Mouse (Mus musculus) forebrain, embryonic 15.5 days (tissue): Measurements from ENCODE around the gene Urah. TPM values are rescaled to one million over a fixed set of nuclear protein-coding genes. Genes with fewer than 3 reads are reported as not detected.

Experiments used
- ATAC-seq: fragments of 200-750 bp; cut with Nextera tagmentation; replicated peaks from 2 replicates; pipeline ENCODE4 v1.8.0; 2017; ENCODE audit warnings: mild to moderate bottlenecking, moderate TSS enrichment, moderate library complexity
- H3K27ac ChIP-seq: fragments of 300-500 bp; sonication (generic); replicated peaks from 2 replicates; pipeline ENCODE4 v1.5.1; 2015; ENCODE audit warnings: mild to moderate bottlenecking, inconsistent platforms
- H3K27me3 ChIP-seq: fragments of 300-500 bp; sonication (generic); 2 replicates; pipeline ENCODE4 v1.6.1; 2015; ENCODE audit warnings: inconsistent platforms
- H3K36me3 ChIP-seq: fragments of 300-500 bp; sonication (generic); 2 replicates; pipeline ENCODE4 v1.6.1; 2015; ENCODE audit warnings: mild to moderate bottlenecking, inconsistent platforms
- H3K4me1 ChIP-seq: fragments of 300-500 bp; sonication (generic); 2 replicates; pipeline ENCODE4 v1.6.1; 2015; ENCODE audit warnings: inconsistent platforms
- H3K4me2 ChIP-seq: fragments of 300-500 bp; sonication (generic); replicated peaks from 2 replicates; pipeline ENCODE4 v1.6.1; 2015; ENCODE audit warnings: mild to moderate bottlenecking, inconsistent platforms
- H3K4me3 ChIP-seq: fragments of 300-500 bp; sonication (generic); 2 replicates; pipeline ENCODE4 v1.5.1; 2015; ENCODE audit warnings: mild to moderate bottlenecking, inconsistent platforms
- H3K9ac ChIP-seq: fragments of 300-500 bp; sonication (generic); replicated peaks from 2 replicates; pipeline ENCODE4 v1.6.1; 2015; ENCODE audit warnings: mild to moderate bottlenecking, inconsistent platforms
- H3K9me3 ChIP-seq: fragments of 300-500 bp; sonication (generic); 2 replicates; pipeline ENCODE4 v1.6.1; 2016; ENCODE audit warnings: inconsistent platforms
- WGBS: fragments of 180-500 bp; shearing (Covaris S2); methylation state at CpG from one replicate; pipeline ENCODE4 v1.1.7; 2015; ENCODE audit warnings: mixed read lengths; 5-methylcytosine and 5-hydroxymethylcytosine counted together
- polyA plus RNA-seq: library from polyadenylated mRNA; unstranded; fragments of >200 nt; fragmentation: Nextera tagmentation; extraction: Ambion mirVana; gene quantifications from 2 replicates; pipeline ENCODE4 v1.2.1, GENCODE M21; 2015

The Urah gene
- not detected in 2 replicates for polyA plus RNA-seq

DNA sequence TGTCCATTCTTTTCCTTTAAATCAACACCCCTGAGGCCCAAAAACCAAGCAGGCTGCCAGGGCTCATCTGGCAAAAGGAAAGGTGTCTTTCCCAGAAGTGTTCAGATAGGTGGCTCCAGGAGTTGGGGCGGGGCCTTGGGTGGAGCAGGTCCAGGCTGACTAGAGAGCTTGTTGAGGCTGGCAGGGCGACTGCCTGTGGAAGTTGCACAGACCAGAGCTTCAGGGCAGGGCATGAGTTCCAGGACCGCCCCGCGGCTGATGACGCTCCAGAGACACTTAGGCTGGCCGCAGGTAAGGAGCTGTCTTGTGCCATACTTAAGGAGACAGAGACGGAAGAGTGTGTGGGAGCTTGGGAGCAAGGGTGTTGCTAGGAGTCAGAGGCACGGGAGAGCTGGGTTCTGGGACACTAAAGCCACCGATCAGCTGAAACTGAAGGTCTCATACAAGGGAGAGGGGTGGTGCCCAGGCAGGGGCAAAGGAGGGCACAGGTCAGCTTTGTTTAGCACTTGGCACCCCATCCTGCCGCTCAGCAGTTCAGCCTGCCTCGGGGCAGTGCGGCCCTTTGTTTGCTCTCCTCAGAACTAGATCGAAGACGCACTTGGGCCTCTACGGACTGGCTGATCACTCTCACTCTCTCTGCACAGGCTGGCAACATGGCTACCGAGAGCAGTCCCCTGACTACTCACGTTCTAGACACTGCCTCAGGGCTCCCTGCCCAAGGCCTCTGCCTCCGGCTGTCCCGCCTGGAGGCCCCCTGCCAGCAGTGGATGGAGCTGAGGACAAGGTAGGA is at the start of gene Urah:
Gene Urah, plus strand, starts transcription at position 51 of the 790 bp plus-strand sequence.
- peaks cover 7% of the 10 kb centered on the region; the same call in 1 of the 2 replicates for H3K4me1 ChIP-seq
- no peaks in the 10 kb centered on the region for H3K36me3 ChIP-seq
- no peak within 1 kb of the TSS for H3K9ac ChIP-seq
- ATAC-seq: no peak
- H3K27ac ChIP-seq: no peak within 1 kb of the TSS
- no peaks in the 10 kb centered on the region for H3K27me3 ChIP-seq
- H3K9me3 ChIP-seq: no peaks in the 10 kb centered on the region
- 46% methylated on average over 20 of the region's 20 CpGs for WGBS
- H3K4me2 ChIP-seq: no peak within 1 kb of the TSS
- no peak within 1 kb of the TSS for H3K4me3 ChIP-seq

DNA sequence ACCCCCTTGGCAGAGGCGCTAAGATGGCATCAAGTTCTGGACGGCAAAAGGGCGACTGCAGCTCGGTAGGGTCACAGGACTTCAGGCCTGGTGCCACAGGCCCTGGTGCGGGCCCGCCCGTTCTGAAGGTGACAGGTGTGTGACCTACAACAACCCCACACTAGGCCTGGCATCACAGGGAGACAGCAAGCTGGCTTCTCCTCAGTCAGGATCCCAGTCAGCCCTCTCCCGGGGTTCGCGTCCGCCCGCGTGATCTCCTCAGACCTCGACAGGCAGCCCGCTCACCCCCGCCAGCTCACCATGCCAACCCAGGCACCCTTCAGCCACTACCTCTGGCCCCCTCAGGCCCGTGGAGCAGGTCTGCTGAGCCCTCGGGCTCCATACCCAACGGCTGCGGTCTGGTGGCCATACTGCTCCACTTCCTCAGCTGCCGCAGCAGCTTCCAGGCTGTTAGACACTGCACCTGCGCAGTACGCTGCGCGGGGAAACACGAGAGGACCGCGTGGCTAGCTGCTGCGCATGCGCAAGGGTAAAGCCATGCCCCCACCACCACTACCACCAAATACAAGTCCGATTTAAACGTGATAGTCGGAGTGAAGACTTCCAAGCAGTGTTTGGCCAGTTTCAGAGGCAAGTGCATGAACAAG is 47.3 kb upstream of the Urah start, which contains the start of gene Syce1:
Gene Syce1, minus strand, starts transcription at position 447 of the 647 bp plus-strand sequence.
- no peak for ATAC-seq
- Histone ChIP-seq H3K27ac (no peak within 1 kb of the TSS), H3K4me2 (no peak within 1 kb of the TSS), H3K27me3 (no peaks in the 10 kb centered on the region), H3K4me1 (no peaks in the 10 kb centered on the region), H3K9ac (no peak within 1 kb of the TSS), H3K4me3 (no peak within 1 kb of the TSS), H3K36me3 (no peaks in the 10 kb centered on the region), H3K9me3 (no peaks in the 10 kb centered on the region)
- 88% methylated on average over 33 of the region's 33 CpGs for WGBS

DNA sequence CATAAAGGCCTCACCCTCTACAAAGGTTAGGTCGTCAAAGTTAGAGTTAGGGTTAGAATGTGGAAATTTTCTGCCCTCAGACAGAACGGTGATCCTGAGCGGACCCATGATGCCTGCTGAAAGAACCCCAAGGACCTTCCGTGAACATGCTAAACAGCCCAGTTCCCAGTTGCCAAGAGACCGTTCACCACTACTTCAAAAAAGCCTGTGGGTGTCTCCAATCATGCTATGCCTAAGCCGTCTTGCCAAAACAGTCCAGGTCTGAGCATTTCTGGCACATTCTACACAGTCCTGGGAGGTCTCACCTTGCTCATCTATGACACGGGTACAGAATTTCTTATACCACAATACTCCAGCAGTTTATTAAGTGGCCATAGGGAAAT is 46.8 kb upstream of the Urah start:
- H3K9me3 ChIP-seq: no peaks in the 10 kb centered on the region
- H3K4me2 ChIP-seq: no peak overlapping the region
- no peak for ATAC-seq
- H3K9ac ChIP-seq: no peak overlapping the region
- 87% methylated on average over 7 of the region's 7 CpGs for WGBS
- no peaks in the 10 kb centered on the region for H3K36me3 ChIP-seq
- no peak overlapping the region for H3K4me3 ChIP-seq
- H3K27ac ChIP-seq: no peak overlapping the region
- no peaks in the 10 kb centered on the region for H3K27me3 ChIP-seq
- H3K4me1 ChIP-seq: no peaks in the 10 kb centered on the region

DNA sequence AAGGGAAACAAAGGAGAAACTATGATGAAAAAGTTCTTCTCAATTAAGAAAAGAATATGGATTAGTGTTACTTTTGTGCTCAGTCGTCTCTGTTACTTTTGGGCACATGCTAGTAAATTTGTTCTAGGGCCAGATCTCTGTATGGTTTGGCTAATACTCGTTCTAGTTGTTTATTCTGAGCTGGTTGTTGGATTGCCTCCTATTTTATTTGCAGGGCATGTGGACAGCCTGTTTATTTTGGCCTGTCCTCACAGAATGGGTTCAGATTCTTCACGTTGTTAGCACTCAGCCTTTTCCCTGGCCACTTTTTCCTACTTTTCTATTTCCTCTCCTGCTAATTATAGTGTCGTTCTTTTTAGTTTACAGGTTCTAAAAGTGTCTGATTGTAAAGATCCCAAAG is 41.3 kb upstream of the Urah start:
- no peak for ATAC-seq

DNA sequence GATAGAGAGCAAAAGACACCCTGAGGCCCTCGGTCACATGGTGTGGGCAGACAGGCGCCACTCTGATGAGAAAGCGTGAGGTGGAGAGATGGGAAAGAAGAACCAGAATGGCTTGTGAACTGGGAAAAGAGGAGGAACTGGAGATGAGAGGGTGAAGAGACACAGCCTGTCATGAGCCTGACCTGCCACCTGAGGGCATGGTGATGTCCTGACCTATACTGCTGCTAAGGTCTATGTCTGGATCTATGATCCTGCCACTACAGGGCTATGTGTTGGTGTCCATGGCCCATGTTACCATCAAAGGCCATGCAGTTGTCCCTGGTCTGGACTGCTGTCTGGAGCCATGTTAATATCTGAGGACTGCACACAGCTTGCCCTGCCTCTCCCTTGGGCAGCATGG is 37.2 kb upstream of the Urah start:
- Histone ChIP-seq H3K36me3 (no peaks in the 10 kb centered on the region), H3K4me3 (no peak overlapping the region), H3K27me3 (no peaks in the 10 kb centered on the region), H3K4me1 (no peaks in the 10 kb centered on the region), H3K4me2 (no peak overlapping the region), H3K27ac (no peak overlapping the region), H3K9me3 (no peaks in the 10 kb centered on the region), H3K9ac (no peak overlapping the region)
- WGBS: 95% methylated on average over 3 of the region's 3 CpGs
- ATAC-seq: no peak

More for the DNA sequence above, 41.3 kb upstream of the Urah start:
- no peaks in the 10 kb centered on the region for H3K36me3 ChIP-seq
- H3K4me1 ChIP-seq: no peaks in the 10 kb centered on the region
- no peaks in the 10 kb centered on the region for H3K27me3 ChIP-seq
- H3K27ac ChIP-seq: no peak overlapping the region
- H3K4me2 ChIP-seq: no peak overlapping the region
- no peaks in the 10 kb centered on the region for H3K9me3 ChIP-seq
- 73% methylated on average over 4 of the region's 4 CpGs for WGBS
- no peak overlapping the region for H3K4me3 ChIP-seq
- H3K9ac ChIP-seq: no peak overlapping the region

DNA sequence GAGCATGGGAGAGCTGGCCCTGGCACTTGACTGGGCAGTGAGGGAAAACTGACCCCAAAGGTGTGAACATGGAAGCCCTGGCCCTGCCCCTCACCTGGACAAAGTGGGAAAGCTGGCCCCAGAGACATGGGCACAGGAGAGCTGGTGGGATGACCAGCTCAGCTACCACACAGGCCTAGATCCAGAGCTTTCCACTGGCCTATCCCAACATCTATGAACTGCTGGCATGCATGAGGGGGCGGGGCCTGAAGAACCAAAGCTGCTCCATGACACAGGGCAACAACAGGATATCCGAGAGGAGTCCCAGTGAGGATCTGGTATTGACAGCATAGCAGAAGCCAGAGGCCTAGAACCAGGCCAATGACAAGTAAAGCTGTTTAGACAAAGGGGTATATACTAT is 36.6 kb upstream of the Urah start:
- Histone ChIP-seq H3K9ac (no peak overlapping the region), H3K4me3 (no peak overlapping the region), H3K9me3 (no peaks in the 10 kb centered on the region), H3K4me2 (no peak overlapping the region), H3K4me1 (no peaks in the 10 kb centered on the region), H3K36me3 (no peaks in the 10 kb centered on the region), H3K27me3 (no peaks in the 10 kb centered on the region), H3K27ac (no peak overlapping the region)
- no peak for ATAC-seq
- 71% methylated on average over 2 of the region's 2 CpGs for WGBS

DNA sequence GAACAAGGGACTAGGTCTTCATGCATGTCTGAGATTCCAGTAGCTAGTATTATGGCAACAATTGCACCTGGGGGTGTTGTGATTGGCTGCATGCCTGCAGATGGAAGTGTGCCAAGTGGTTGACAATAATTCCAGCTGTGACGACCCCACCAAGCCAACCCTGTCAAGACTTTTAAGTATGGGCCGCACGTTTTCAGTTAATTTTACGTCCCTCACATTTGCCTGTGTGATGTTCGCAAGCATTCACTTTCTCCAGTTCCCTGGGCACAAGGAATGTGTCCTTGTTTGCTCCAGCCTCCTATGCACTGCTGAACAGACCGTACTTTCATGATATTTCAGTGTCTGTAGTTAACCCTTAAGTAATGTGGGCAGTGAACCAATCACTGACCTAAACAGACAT is 32.2 kb upstream of the Urah start:
- no peak for ATAC-seq
- Histone ChIP-seq H3K9ac (no peak overlapping the region), H3K27ac (no peak overlapping the region), H3K4me1 (no peaks in the 10 kb centered on the region), H3K4me3 (no peak overlapping the region), H3K36me3 (no peaks in the 10 kb centered on the region), H3K4me2 (no peak overlapping the region), H3K9me3 (no peaks in the 10 kb centered on the region), H3K27me3 (no peaks in the 10 kb centered on the region)
- 73% methylated on average over 6 of the region's 6 CpGs for WGBS

DNA sequence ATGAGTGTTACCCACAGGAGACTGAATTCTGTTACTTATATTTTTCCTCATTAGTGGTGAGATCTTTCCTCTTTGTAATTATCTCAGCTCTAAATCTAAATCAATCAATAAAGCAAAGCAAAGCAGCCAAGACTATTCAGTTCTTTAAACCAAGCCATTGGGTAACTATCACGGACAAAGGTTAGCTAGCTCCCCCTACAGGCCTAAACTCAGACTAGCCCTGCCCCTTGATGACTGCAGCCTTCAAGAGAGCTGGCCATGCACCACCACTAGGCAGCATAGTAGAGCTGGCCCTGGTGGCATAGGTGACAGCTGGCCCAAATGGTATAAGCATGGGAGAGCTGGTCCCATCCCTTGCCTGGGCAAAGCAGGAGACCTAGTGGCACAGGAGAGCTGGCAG is 29.1 kb upstream of the Urah start:
- ATAC-seq: no peak

DNA sequence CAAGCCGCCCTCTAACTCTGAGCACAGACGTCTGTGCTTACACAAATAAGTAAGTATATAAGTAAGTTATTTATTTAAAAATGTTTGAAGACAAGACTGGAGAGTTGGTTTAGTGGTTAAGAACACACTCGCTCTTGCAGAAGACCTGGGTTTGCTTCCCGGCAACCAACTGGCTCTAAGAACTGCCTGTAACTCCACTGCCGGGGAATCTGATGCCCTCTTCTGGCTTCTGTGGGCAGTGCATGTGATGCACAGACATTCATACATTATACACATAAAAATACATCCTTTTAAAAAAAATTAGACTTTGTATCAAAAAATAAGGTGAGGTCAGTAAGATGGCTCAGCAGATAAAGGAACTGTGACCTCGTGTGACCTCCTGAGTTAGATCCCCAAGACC is 24.3 kb upstream of the Urah start:
- Histone ChIP-seq H3K27ac (no peak overlapping the region), H3K9me3 (no peaks in the 10 kb centered on the region), H3K27me3 (no peaks in the 10 kb centered on the region), H3K4me1 (no peaks in the 10 kb centered on the region), H3K36me3 (peaks cover 20% of the 10 kb centered on the region), H3K9ac (no peak overlapping the region), H3K4me2 (no peak overlapping the region), H3K4me3 (no peak overlapping the region)
- WGBS: 92% methylated on average over 6 of the region's 6 CpGs
- ATAC-seq: no peak

More for the DNA sequence above, 29.1 kb upstream of the Urah start:
- 17% methylated on average over 1 of the region's 1 CpGs for WGBS
- Histone ChIP-seq H3K27ac (no peak overlapping the region), H3K4me3 (no peak overlapping the region), H3K36me3 (no peaks in the 10 kb centered on the region), H3K9me3 (no peaks in the 10 kb centered on the region), H3K4me2 (no peak overlapping the region), H3K4me1 (no peaks in the 10 kb centered on the region), H3K9ac (no peak overlapping the region), H3K27me3 (no peaks in the 10 kb centered on the region)

DNA sequence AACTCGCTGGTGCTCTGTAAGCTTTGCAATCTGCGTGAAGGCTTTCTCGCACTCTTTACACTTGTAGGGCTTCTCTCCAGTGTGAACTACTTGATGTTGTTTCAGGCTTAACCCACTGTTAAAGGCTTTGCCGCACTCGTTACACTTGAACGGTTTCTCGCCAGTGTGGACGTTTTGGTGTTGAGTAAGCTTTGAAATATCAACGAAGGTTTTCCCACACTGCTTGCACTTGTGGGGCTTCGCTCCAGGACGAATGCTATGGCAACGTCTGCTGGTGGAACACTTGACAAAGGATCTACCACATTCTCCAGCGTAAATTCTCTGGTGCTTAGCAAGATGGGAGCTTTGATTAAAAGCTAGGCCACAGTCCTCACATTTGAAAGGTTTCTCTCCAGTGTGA is 23.1 kb upstream of the Urah start:
- WGBS: 83% methylated on average over 13 of the region's 13 CpGs
- H3K9ac ChIP-seq: no peak overlapping the region
- H3K27ac ChIP-seq: no peak overlapping the region
- H3K4me1 ChIP-seq: no peaks in the 10 kb centered on the region
- no peaks in the 10 kb centered on the region for H3K27me3 ChIP-seq
- no peak overlapping the region for H3K4me3 ChIP-seq
- H3K4me2 ChIP-seq: no peak overlapping the region
- peaks cover 20% of the 10 kb centered on the region for H3K36me3 ChIP-seq
- ATAC-seq: no peak
- no peaks in the 10 kb centered on the region for H3K9me3 ChIP-seq

DNA sequence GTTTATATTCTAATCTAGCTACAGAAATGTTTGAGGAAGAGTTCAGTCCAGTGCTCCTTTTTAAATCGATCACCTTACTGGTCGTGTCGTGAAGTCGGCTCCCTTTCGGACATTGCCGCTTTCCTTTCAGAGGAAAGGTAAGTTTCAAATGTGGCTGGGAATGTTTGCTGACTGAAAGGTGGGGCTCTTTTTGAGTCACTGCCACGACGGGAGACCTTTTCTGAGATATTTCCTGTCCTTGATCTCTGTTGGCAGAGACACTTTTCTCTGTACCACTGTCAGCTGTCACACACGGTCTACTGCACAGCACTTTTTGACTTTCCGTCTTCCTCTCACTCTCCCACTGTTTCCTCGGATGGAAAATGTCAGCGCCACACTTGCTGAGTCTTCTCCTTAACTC is 22.0 kb upstream of the Urah start:
- Histone ChIP-seq H3K27ac (no peak overlapping the region), H3K9me3 (no peaks in the 10 kb centered on the region), H3K4me2 (no peak overlapping the region), H3K4me3 (no peak overlapping the region), H3K36me3 (peaks cover 20% of the 10 kb centered on the region), H3K27me3 (no peaks in the 10 kb centered on the region), H3K4me1 (no peaks in the 10 kb centered on the region), H3K9ac (no peak overlapping the region)
- ATAC-seq: no peak
- WGBS: 93% methylated on average over 12 of the region's 12 CpGs

DNA sequence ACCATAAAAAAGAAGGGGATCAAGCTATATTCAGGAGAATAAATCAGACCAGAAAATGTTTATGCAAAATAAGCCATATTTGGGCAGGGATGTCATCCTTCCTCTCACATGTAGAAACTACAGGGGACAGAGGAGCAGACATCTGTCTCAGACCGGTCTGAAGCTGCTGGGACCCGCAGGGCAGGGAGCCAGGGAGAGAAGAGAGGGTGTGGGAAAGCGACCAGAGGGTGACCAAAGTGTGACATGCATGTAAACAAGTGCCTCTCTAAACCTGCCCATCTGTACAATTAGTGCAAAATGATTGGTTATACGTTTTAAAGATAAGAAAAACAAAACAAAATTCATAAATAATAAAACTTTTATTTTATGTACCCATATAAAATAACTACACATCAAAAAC is 14.6 kb upstream of the Urah start:
- Histone ChIP-seq H3K4me3 (no peak overlapping the region), H3K27ac (no peak overlapping the region), H3K4me2 (no peak overlapping the region), H3K9ac (no peak overlapping the region), H3K36me3 (no peaks in the 10 kb centered on the region), H3K27me3 (no peaks in the 10 kb centered on the region), H3K9me3 (no peaks in the 10 kb centered on the region), H3K4me1 (peaks cover 12% of the 10 kb centered on the region)
- ATAC-seq: no peak
- 62% methylated on average over 4 of the region's 4 CpGs for WGBS
